Mouse (Mus musculus) bone marrow, adult 2 months (tissue): ENCODE results near the gene Cdc123. TPM values are rescaled to one million over a fixed set of nuclear protein-coding genes. Genes with fewer than 3 reads are reported as not detected.

ENCODE experiments used
- H3K27ac ChIP-seq: fragments of 200-500 bp; 2 replicates; pipeline ENCODE4 v1.5.1; 2012; ENCODE audit warnings: low read depth, mild to moderate bottlenecking, control low read depth, inconsistent platforms, low read length; ENCODE audit not compliant: control insufficient read depth, poor library complexity, insufficient read depth
- H3K4me1 ChIP-seq: fragments of 200-500 bp; 2 replicates; pipeline ENCODE4 v1.6.1; 2011; ENCODE audit warnings: low read length; ENCODE audit not compliant: control insufficient read depth, insufficient read depth
- H3K4me3 ChIP-seq: fragments of 200-500 bp; replicated peaks from 2 replicates; pipeline ENCODE3; 2011; ENCODE audit warnings: mild to moderate bottlenecking, low read depth, low read length, control low read depth; ENCODE audit not compliant: control insufficient read depth
- CTCF ChIP-seq: fragments of 200-500 bp; IDR thresholded peaks from 2 replicates; pipeline ENCODE4 v1.5.1; 2011; ENCODE audit warnings: low read length, control low read depth; ENCODE audit not compliant: control insufficient read depth, insufficient read depth
- POLR2A ChIP-seq: fragments of 200-500 bp; IDR thresholded peaks from 2 replicates; pipeline ENCODE4 v1.6.1; 2011; ENCODE audit warnings: low read depth, mild to moderate bottlenecking, control low read depth, low read length, borderline replicate concordance; ENCODE audit not compliant: control insufficient read depth
- WGBS: fragments of 180-500 bp; shearing (Covaris S2); methylation state at CpG from one replicate; pipeline ENCODE4 v1.1.7; 2018; 5-methylcytosine and 5-hydroxymethylcytosine counted together
- polyA plus RNA-seq: library from polyadenylated mRNA; stranded (reverse); fragments of >200 nt; gene quantifications from 2 replicates; pipeline ENCODE4 v1.2.4, GENCODE M21; 2011; ENCODE audit warnings: low replicate concordance; ENCODE audit not compliant: missing spikeins, insufficient read depth, insufficient read length

Gene Cdc123
- polyA plus RNA-seq, 1 experiment = 72.0 TPM

GRCm38 (mm10) chr2:5851866-5852265 lies 6.9 kb upstream of the Cdc123 start:
- H3K27ac ChIP-seq = no peak overlapping the region
- TF ChIP-seq CTCF (no peak), POLR2A (no peak)
- H3K4me1 ChIP-seq = no peaks in the 10 kb centered on the region
- H3K4me3 ChIP-seq = no peak overlapping the region
- WGBS = 74% methylated on average over 5 of the region's 5 CpGs

DNA sequence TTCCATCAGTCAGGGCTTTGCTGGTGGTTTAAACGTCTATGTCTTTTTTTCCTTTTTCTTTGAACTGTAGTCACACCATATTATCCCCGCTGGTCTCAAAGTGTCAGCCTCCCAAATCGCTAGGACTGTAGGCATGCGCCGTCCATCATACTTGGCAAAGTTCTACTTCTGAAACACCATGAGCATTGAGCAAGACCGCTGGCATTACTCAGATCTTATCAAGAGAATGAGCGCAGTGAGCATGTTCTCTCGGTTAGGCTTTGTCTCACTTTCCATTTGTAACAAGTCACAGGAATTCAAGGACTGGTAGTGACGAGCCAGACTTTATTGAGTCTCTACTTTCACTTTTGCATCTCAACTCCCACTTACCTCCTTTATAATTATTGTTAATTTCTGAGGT lies 6.2 kb upstream of the Cdc123 start:
- no peak overlapping the region for H3K27ac ChIP-seq
- no peaks in the 10 kb centered on the region for H3K4me1 ChIP-seq
- no peak overlapping the region for H3K4me3 ChIP-seq
- WGBS = 82% methylated on average over 9 of the region's 9 CpGs
- TF ChIP-seq CTCF (no peak), POLR2A (no peak)

DNA sequence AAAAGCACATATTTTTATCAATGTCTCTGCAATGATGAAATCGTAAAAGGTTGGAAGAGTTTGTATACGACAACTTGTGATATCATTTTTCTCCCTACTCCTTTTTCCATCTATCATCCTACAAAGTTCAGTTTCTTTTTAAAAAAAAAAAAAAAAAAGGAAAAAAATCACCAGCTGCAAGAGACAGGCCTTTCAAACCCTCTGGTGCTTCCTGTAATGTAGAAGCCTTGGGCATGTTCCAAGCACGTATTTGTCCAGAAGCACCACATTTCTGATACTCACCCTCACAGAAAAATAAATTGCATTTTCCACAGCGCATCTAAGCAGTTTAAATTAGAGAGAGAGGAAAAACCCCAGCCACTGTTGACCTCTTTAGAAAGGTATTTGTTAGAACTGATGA lies 862 bp upstream of the Cdc123 start:
- no peak for TF ChIP-seq POLR2A
- no peak for TF ChIP-seq CTCF
- 10% methylated on average over 4 of the region's 4 CpGs for WGBS
- H3K4me1 ChIP-seq = no peaks in the 10 kb centered on the region; the same call in 1 of the 2 replicates
- peak overlapping the region; percentile 82 for H3K4me3 ChIP-seq
- no peak overlapping the region for H3K27ac ChIP-seq

- TF ChIP-seq POLR2A = no peak
- TF ChIP-seq CTCF = no peak
- 3% methylated on average over 23 of the region's 23 CpGs for WGBS
- H3K27ac ChIP-seq = peak overlapping the region; percentile 72
- peak overlapping the region; percentile 82 for H3K4me3 ChIP-seq
- no peaks in the 10 kb centered on the region; the same call in 1 of the 2 replicates for H3K4me1 ChIP-seq
These were observed 637 bp downstream of the Cdc123 start for GRCm38 (mm10) chr2:5844181-5844872.

GRCm38 (mm10) chr2:5840815-5841214 lies 4.1 kb downstream of the Cdc123 start:
- Histone ChIP-seq H3K4me1 (no peaks in the 10 kb centered on the region; the same call in 1 of the 2 replicates), H3K27ac (no peak overlapping the region), H3K4me3 (no peak overlapping the region)
- no peak for TF ChIP-seq POLR2A
- no peak for TF ChIP-seq CTCF
- WGBS = 93% methylated on average over 11 of the region's 11 CpGs

GRCm38 (mm10) chr2:5825265-5825913 lies 19.6 kb downstream of the Cdc123 start:
- Histone ChIP-seq H3K4me1 (no peaks in the 10 kb centered on the region; the same call in 1 of the 2 replicates), H3K4me3 (no peak overlapping the region), H3K27ac (no peak overlapping the region)
- TF ChIP-seq POLR2A (no peak), CTCF (no peak)
- 90% methylated on average over 5 of the region's 5 CpGs for WGBS

DNA sequence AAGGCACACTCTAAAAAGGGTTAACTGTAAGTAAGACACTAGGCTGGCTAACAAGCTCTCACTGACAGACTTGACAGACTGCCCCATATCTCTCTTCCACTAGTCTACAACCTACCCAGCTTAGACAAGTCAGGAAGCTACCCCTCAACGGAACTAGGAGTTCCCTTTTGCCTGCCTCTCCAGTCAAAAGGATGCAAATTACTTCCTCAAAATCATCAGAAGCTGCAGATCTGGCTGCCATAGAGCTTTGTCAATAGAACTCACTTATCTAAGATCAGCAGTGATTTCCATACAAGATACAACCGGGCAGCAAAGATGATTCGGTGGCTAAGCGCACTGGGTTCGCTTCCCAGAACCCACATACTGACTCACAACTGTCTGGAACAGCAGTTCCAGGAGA lies 20.3 kb downstream of the Cdc123 start:
- no peak for TF ChIP-seq POLR2A
- TF ChIP-seq CTCF = no peak
- Histone ChIP-seq H3K4me1 (no peaks in the 10 kb centered on the region; the same call in 1 of the 2 replicates), H3K27ac (no peak overlapping the region), H3K4me3 (no peak overlapping the region)
- 25% methylated on average over 5 of the region's 5 CpGs for WGBS

- TF ChIP-seq CTCF = 0 out of 2 replicates have a peak, but pooled peaks have one; percentile 21
- TF ChIP-seq POLR2A = no peak
- no peak overlapping the region for H3K4me3 ChIP-seq
- no peaks in the 10 kb centered on the region; the same call in 1 of the 2 replicates for H3K4me1 ChIP-seq
- no peak overlapping the region for H3K27ac ChIP-seq
- 22% methylated on average over 1 of the region's 1 CpGs for WGBS
These were observed 20.8 kb downstream of the Cdc123 start for GRCm38 (mm10) chr2:5824213-5824612.

GRCm38 (mm10) chr2:5822449-5822848 lies 22.5 kb downstream of the Cdc123 start:
- TF ChIP-seq POLR2A = no peak
- no peak for TF ChIP-seq CTCF
- no peak overlapping the region for H3K27ac ChIP-seq
- no peak overlapping the region for H3K4me3 ChIP-seq
- H3K4me1 ChIP-seq = no peaks in the 10 kb centered on the region; the same call in 1 of the 2 replicates
- WGBS = 93% methylated on average over 6 of the region's 6 CpGs
